Mouse (Mus musculus): ENCODE results near the gene Rnasel. TPM values are rescaled to one million over a fixed set of nuclear protein-coding genes. Genes with fewer than 3 reads are reported as not detected.
"Not testable (repeated sequence)": the region's sequence is repeated elsewhere in the genome, so short reads cannot be mapped to it uniquely, and the experiment has no call there.

Gene Rnasel
- polyA plus RNA-seq, 1 experiment: 38.9 TPM

- no peak for DNase-seq (ENCODE audit: low read depth, low spot score)
- WGBS: 76% methylated on average over 11 of the region's 11 CpGs
These were observed 14.9 kb downstream of the Rnasel start for GRCm38 (mm10) chr1:153764136-153764535.

- WGBS: 70% methylated on average over 8 of the region's 8 CpGs
These were observed 17.1 kb downstream of the Rnasel start for GRCm38 (mm10) chr1:153766298-153766697.

GRCm38 (mm10) chr1:153767281-153767680, 18.1 kb downstream of the Rnasel start:
- DNase-seq (ENCODE audit: low read depth, low spot score): no peak
- 88% methylated on average over 1 of the region's 1 CpGs for WGBS

More at GRCm38 (mm10) chr1:153766298-153766697, 17.1 kb downstream of the Rnasel start:
- DNase-seq (ENCODE audit: low read depth, low spot score): no peak

GRCm38 (mm10) chr1:153768465-153768864, 19.2 kb downstream of the Rnasel start:
- no peak for DNase-seq (ENCODE audit: low read depth, low spot score)
- 7% methylated on average over 5 of the region's 5 CpGs for WGBS

GRCm38 (mm10) chr1:153769571-153769970, 20.3 kb downstream of the Rnasel start:
- not testable (repeated sequence) for DNase-seq (ENCODE audit: low read depth, low spot score)
- 28% methylated on average over 6 of the region's 6 CpGs for WGBS

GRCm38 (mm10) chr1:153769998-153770775, 21.0 kb downstream of the Rnasel start:
- DNase-seq (ENCODE audit: low read depth, low spot score): no peak
- WGBS: 31% methylated on average over 10 of the region's 10 CpGs

GRCm38 (mm10) chr1:153770776-153771167, 21.5 kb downstream of the Rnasel start:
- WGBS: 42% methylated on average over 1 of the region's 1 CpGs
- DNase-seq (ENCODE audit: low read depth, low spot score): no peak

GRCm38 (mm10) chr1:153775174-153775573, 25.9 kb downstream of the Rnasel start:
- DNase-seq (ENCODE audit: low read depth, low spot score): no peak
- WGBS: 17% methylated on average over 6 of the region's 6 CpGs

GRCm38 (mm10) chr1:153776257-153776656, 27.0 kb downstream of the Rnasel start:
- 90% methylated on average over 7 of the region's 7 CpGs for whole genome bisulfite sequencing
- no peak for DNase-seq (ENCODE audit: low read depth, low spot score)

- no peak for DNase-seq (ENCODE audit: low read depth, low spot score)
- WGBS: 91% methylated on average over 10 of the region's 10 CpGs
These were observed 29.0 kb downstream of the Rnasel start for GRCm38 (mm10) chr1:153778205-153778604.

GRCm38 (mm10) chr1:153783339-153783738, 34.1 kb downstream of the Rnasel start:
- WGBS: 77% methylated on average over 1 of the region's 1 CpGs
- DNase-seq (ENCODE audit: low read depth, low spot score): no peak

GRCm38 (mm10) chr1:153785608-153786007, 36.4 kb downstream of the Rnasel start:
- DNase-seq (ENCODE audit: low read depth, low spot score): no peak
- 62% methylated on average over 4 of the region's 4 CpGs for WGBS

GRCm38 (mm10) chr1:153790708-153791107, 41.5 kb downstream of the Rnasel start:
- no peak for DNase-seq (ENCODE audit: low read depth, low spot score)
- WGBS: 82% methylated on average over 2 of the region's 2 CpGs

- 37% methylated on average over 3 of the region's 3 CpGs for WGBS
These were observed 45.0 kb downstream of the Rnasel start for GRCm38 (mm10) chr1:153794241-153794640.

GRCm38 (mm10) chr1:153802691-153803090, 53.5 kb downstream of the Rnasel start:
- no peak for DNase-seq (ENCODE audit: low read depth, low spot score)
- WGBS: 76% methylated on average over 7 of the region's 7 CpGs

More at GRCm38 (mm10) chr1:153794241-153794640, 45.0 kb downstream of the Rnasel start:
- DNase-seq (ENCODE audit: low read depth, low spot score): no peak

- no peak for DNase-seq (ENCODE audit: low read depth, low spot score)
- 82% methylated on average over 8 of the region's 8 CpGs for WGBS
These were observed 54.3 kb downstream of the Rnasel start for GRCm38 (mm10) chr1:153803530-153803929.

GRCm38 (mm10) chr1:153807390-153807993, 58.3 kb downstream of the Rnasel start:
- 36% methylated on average over 13 of the region's 13 CpGs for WGBS
- peak; percentile 61 for DNase-seq (ENCODE audit: low read depth, low spot score)
